Mouse (Mus musculus): ENCODE results near the gene Erp44.

Erp44 gene

DNA sequence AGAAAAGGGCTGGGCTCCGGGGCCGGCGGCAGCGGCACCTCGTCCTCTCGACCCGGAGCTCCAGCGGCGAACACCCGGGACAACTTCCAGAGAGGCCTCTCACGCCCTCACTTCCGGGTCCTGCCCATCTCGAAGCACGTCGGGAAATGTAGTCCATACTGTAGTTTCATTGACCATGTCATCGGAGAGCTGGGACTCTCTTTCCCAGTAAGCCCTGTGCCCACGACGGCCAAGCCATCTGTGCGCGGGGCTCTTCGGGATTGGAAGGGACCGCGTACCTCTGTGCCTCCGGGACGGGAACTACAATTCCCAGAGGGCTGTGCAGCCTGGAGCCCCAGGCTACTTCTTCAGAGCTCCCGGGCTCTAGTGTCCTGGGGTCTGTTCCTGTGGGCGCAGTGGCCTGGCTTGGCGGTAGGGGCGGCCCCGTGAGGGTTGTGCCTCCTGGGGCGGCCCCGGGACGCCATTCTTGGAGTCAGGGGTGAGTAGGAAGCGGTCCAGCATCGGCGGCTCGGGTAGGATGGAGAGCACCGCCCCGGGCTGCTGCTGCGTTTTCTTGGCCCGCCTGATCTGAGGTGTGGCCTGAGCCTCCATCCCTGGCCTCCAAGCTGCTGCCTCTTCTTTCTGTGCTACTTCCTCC is at the start of gene Erp44, which contains the start of gene Invs:
Gene Erp44 (minus strand): TSS at position 61 of the 637 bp plus-strand sequence.
Gene Invs (plus strand): TSS at position 263 of the 637 bp plus-strand sequence.
- DNase-seq (ENCODE audit: low spot score): peak; percentile 98

DNA sequence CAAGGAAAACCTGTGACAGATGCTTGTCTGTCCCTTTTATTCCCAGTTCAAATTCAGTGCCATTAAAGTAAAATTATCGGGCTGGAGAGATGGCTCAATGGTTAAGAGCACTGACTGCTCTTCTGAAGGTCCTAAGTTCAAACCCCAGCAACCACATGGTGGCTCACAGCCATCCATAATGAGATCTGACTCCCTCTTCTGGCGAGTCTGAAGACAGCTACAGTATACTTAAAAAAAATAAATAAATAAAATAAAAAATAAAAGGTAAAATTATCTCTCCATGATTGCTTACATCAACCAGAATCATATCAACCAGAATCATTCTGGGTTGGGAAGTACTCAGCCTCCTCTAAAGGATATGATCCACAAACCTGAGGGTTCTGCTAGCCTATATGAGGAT is 48.7 kb upstream of the Erp44 start:
- no peak for DNase-seq (ENCODE audit: low spot score)

GRCm38 (mm10) chr4:48327192-48327591 is 47.8 kb upstream of the Erp44 start:
- DNase-seq (ENCODE audit: low spot score): no peak

- DNase-seq (ENCODE audit: low spot score): no peak
Observed at GRCm38 (mm10) chr4:48322095-48322494, 42.7 kb upstream of the Erp44 start.

GRCm38 (mm10) chr4:48321276-48321675 is 41.9 kb upstream of the Erp44 start:
- DNase-seq (ENCODE audit: low spot score): peak; percentile 7

GRCm38 (mm10) chr4:48316036-48316435 is 36.7 kb upstream of the Erp44 start:
- no peak for DNase-seq (ENCODE audit: low spot score)

DNA sequence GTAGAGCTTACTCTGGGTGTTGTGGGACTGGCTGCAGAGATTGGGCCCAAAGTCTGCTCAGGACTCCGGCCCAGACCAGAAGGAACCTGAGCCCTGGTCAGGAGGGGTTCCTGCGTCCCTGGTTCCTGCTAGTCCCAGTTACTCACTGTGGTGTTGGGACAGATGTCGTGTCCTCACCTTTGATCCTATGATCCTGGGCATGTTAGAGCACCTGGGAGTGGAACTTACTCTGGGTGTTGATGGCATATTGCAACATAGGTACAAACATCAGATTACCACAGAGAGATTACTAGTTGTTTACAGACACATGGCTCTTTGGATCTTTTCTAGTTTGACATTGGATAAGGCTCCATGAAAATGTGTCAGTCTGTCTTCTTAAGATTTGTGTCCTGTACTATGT is 35.5 kb upstream of the Erp44 start:
- no peak for DNase-seq (ENCODE audit: low spot score)

- no peak for DNase-seq (ENCODE audit: low spot score)
Observed at GRCm38 (mm10) chr4:48287086-48287757, 7.9 kb upstream of the Erp44 start.

DNA sequence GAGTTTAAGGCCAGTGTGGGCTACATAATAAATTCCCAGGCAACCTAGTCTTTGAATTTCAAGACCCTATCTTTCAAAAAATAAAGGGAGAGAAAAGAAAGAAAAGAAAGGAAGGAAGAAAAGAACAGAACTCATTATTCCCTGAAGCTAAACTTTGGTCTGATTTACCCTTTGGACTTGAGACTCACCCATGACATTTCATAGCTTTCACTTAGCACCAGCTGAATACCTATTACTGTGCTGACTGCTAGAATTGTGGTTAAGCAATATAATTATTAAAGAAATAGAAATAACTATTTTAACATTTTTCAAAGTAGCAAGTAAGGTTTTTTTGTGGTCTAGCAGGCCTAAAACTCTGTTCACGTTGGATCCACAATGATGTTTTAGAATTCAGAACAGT is 1.8 kb upstream of the Erp44 start:
- no peak for DNase-seq (ENCODE audit: low spot score)

- DNase-seq (ENCODE audit: low spot score): peak; percentile 40
Observed at GRCm38 (mm10) chr4:48278757-48279497, 431 bp downstream of the Erp44 start.

DNA sequence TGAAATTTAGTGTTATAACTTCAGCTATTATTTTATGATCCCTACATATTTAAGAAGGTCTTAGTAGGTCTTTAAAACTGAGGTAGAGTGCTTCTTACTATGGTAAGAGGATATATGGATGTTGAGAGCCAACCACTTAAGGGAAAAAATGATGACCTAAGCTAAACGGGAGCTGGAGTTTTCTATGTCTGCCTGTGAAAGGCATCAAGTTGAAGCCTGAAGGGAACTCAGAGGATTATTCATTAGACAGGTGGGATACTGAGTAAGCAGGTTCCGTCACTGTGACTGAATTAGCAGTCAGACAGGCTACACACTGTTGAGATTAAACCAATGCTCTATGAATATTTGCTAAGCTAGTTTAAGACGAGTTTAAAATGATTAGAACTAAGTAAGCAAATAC is 2.3 kb downstream of the Erp44 start:
- no peak for DNase-seq (ENCODE audit: low spot score)

DNA sequence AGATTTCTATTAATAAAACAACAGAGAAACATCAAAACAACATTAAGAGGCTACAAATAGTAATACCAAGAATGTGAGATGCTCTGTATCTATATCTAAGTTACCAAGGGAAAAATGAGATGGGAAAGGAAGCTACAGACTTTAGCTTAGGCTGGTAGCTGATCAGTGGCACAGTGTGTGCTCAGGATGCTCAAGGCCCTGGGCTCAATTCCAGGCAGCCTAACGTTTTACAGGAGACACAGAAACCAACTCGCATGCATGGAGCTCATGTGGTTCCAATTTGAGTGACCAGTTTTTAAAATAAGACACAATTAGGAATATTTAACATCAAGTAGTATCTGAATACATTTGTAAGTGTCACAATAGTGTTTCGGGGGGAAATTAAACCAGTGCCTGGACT is 3.6 kb downstream of the Erp44 start:
- no peak for DNase-seq (ENCODE audit: low spot score)

DNA sequence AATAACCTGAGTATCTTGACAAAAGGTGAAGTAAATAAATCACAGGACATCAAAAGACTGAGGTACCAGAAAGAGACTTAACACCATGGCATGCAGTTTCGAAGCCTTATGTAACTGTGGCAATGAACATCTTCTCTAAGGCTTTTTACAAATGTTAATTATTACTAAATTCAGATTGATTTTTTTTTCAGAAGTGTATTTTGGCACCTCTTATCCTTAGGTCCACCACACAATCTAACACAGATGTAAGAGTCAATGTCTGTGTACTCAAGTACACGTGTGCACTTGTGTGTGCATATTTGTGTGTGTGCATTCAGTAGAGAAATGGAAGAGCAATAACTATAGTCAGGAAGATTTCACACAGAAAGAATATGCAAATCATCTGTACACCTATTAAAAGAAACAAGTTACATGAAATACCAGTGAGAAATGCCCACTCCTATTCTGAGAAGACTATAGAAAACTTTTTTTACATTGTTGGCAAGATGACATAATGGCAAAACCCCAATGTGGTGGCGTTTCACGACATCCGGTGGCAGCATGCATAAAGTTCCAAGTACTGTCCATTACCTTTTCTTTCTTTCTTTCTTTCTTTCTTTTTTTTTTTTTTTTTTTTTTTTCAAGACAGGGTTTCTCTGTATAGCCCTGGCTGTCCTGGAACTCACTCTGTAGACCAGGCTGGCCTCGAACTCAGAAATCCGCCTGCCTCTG is 6.1 kb downstream of the Erp44 start:
- no peak for DNase-seq (ENCODE audit: low spot score)

GRCm38 (mm10) chr4:48271838-48272237 is 7.5 kb downstream of the Erp44 start:
- no peak for DNase-seq (ENCODE audit: low spot score)

GRCm38 (mm10) chr4:48270532-48270931 is 8.8 kb downstream of the Erp44 start:
- no peak for DNase-seq (ENCODE audit: low spot score)

DNA sequence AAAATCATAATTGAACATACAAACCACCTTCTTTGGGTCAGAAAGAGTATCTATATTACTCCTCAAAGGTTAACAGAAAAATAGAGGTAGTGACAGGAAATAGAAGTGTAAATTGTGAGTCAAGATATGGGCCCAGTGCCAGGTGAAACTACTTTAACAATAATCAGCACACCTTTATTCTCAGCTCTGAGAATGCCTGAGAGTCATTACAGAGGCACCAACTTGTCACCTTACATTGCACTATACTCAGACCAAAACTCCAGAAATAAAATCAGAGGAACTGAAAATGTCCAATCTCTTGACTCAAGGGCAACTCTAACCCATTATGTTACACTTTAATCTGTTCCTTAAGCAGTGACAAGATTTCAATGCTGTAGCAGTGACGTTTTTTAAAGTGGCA is 11.2 kb downstream of the Erp44 start:
- DNase-seq (ENCODE audit: low spot score): no peak

DNA sequence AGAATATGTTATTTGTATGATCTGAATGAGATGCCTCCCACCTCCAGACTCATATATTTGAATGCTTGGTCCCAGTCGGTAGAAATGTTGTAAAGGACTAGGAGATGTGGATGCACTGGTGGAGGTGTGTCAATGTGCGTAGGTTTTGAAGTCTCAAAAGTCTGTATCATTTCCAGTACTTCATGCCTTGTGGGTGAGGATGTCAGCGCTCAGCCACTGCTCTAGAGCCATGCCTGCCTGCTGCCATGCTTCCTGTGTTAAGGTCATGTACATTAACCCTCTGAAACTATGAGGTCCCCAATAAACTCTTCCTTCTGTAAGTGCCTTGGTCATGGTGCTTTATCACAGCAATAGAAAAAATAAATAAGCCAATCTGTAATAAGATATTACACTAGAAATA is 11.7 kb downstream of the Erp44 start:
- no peak for DNase-seq (ENCODE audit: low spot score)

DNA sequence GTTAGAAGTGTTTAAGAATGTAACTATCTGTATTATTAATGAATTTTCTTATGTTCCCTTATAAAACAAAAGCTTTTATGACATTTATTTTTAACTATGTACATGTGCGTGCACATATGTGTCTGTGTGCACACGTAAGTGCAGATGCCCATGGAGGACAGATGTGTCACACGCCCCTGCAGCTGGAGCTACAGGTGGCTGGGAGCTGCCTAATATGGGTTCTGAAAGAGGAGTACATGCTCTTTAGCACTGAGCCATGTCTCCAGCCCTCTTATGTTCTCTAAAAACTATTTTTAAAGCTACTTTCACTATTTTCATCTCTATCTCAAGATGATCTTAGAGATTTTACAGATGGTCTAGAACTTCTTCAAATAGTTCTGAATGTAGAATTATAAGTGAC is 21.3 kb downstream of the Erp44 start:
- DNase-seq (ENCODE audit: low spot score): no peak

- peak; percentile 9 for DNase-seq (ENCODE audit: low spot score)
Observed at GRCm38 (mm10) chr4:48253266-48253665, 26.1 kb downstream of the Erp44 start.

DNA sequence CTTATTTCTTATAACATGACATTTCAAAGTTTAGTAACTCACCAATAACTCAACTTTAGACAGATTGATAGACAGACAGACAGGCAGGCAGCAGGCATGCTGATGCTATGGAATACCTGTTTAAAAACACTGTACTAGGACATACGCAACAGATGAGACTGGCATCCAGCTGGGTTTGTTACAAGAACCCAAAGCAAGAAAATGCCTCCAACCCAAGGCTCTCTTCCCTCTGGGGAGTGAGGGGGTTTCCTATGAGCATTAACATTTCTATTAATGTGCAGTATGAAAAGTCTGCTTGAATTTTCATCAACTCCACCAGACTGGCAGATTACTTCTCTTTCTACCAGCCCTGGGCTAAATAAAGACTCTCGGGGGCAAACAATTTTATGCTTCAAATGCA is 35.1 kb downstream of the Erp44 start:
- DNase-seq (ENCODE audit: low spot score): no peak

- no peak for DNase-seq (ENCODE audit: low spot score)
Observed at GRCm38 (mm10) chr4:48243737-48244136, 35.6 kb downstream of the Erp44 start.

GRCm38 (mm10) chr4:48242482-48242881 is 36.9 kb downstream of the Erp44 start:
- no peak for DNase-seq (ENCODE audit: low spot score)

DNA sequence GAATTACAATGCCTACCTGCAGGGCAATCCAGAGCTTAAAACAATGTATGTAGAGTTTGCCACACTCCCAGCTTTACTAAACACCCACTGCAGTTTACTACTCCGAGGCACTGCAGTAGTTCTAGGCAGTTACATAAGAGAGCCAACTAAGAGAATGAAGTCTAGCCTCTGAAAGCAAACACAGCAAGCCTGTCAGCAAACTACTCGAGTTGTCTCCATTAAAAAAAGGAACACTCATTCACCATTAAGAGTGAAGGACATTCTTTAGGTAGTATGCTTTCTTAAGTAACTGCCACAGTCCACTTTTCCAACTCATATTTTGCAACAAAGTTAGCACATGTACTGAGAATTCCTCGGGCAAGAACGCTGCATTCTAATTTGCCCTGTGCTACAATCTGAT is 40.3 kb downstream of the Erp44 start:
- DNase-seq (ENCODE audit: low spot score): no peak
